Mouse (Mus musculus) liver, postnatal 0 days (tissue): ENCODE measurements around the gene Scn10a. TPM values are rescaled to one million over a fixed set of nuclear protein-coding genes. Genes with fewer than 3 reads are reported as not detected.
A peak's percentile ranks its signal among the peaks of the same experiment; 100 is the strongest.

Experiments
- ATAC-seq: fragments of 200-750 bp; cut with Nextera tagmentation; 2 replicates; pipeline ENCODE4 v1.8.0; 2017; ENCODE audit warnings: mild to moderate bottlenecking, moderate library complexity
- DNase-seq: peaks from one replicate; pipeline ENCODE4 v3.0.0-alpha.2; 2016
- H3K27ac ChIP-seq: fragments of 300-500 bp; sonication (generic); 2 replicates; pipeline ENCODE4 v1.5.1; 2014; ENCODE audit warnings: antibody characterized with exemption, moderate library complexity, mild to moderate bottlenecking, low read depth
- H3K27me3 ChIP-seq: fragments of 300-500 bp; sonication (generic); 2 replicates; pipeline ENCODE4 v1.6.1; 2014; ENCODE audit warnings: low read length, control low read depth, mixed read lengths; ENCODE audit not compliant: insufficient read depth
- H3K36me3 ChIP-seq: fragments of 300-500 bp; sonication (generic); replicated peaks from 2 replicates; pipeline ENCODE4 v1.6.1; 2014; ENCODE audit warnings: mild to moderate bottlenecking, control low read depth, low read length, moderate library complexity, mixed read lengths; ENCODE audit not compliant: insufficient read depth
- H3K4me1 ChIP-seq: fragments of 300-500 bp; sonication (generic); 2 replicates; pipeline ENCODE4 v1.6.1; 2014; ENCODE audit warnings: antibody characterized with exemption, mild to moderate bottlenecking, control low read depth; ENCODE audit not compliant: insufficient read depth
- H3K4me2 ChIP-seq: fragments of 300-500 bp; sonication (generic); 2 replicates; pipeline ENCODE4 v1.6.1; 2014; ENCODE audit warnings: low read depth, mild to moderate bottlenecking, low read length, moderate library complexity, mixed read lengths
- H3K4me3 ChIP-seq: fragments of 300-500 bp; sonication (generic); 2 replicates; pipeline ENCODE4 v1.5.1; 2014; ENCODE audit warnings: low read depth, low read length
- H3K9ac ChIP-seq: fragments of 300-500 bp; sonication (generic); replicated peaks from 2 replicates; pipeline ENCODE4 v1.6.1; 2014; ENCODE audit warnings: mild to moderate bottlenecking, moderate library complexity
- H3K9me3 ChIP-seq: fragments of 300-500 bp; sonication (generic); 2 replicates; pipeline ENCODE4 v1.6.1; 2016; ENCODE audit warnings: mild to moderate bottlenecking, control low read depth, low read length, mixed read lengths
- CTCF ChIP-seq: sonication (generic); IDR thresholded peaks from 2 replicates; pipeline ENCODE4 v1.5.1; 2016; ENCODE audit warnings: antibody characterized with exemption, low read depth
- EP300 ChIP-seq: IDR thresholded peaks from 2 replicates; pipeline ENCODE4 v1.6.1; 2016; ENCODE audit warnings: antibody characterized with exemption, low read depth, mild to moderate bottlenecking
- WGBS: fragments of 180-500 bp; shearing (Covaris S2); extraction: QIAGEN DNeasy Blood & Tissue Kit; methylation state at CpG from one replicate; pipeline ENCODE4 v1.1.7; 2014; ENCODE audit not compliant: insufficient replicate concordance; 5-methylcytosine and 5-hydroxymethylcytosine counted together
- polyA plus RNA-seq: library from polyadenylated mRNA; unstranded; fragments of >200 nt; fragmentation: Nextera tagmentation; extraction: Ambion mirVana; gene quantifications from 2 replicates; pipeline ENCODE4 v1.2.1, GENCODE M21; 2015

The Scn10a gene
- polyA plus RNA-seq, 1 experiment from 2014 or later = 0.04 TPM

DNA sequence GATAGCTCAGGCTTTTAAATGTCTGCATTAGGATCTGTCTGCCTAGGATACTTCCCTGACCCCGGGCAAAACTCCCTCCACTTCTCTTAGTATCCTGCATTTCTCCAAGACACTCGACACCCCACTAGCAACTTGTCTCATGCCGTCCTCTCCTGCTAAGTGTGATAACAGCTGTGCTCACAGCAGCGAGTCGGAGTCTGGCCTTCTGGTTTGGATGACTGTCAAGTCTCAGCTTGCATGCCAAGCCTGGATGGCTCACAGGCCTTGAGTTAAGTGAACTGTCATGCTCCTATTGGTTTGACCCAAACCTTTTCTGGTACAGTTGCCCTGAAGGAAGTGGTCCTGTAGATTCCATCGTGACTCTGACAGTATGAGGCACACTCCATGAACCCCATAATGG, 63.0 kb downstream of the Scn10a start:
- H3K27ac ChIP-seq = no peak overlapping the region
- H3K4me3 ChIP-seq = no peak overlapping the region
- no peak overlapping the region for H3K9ac ChIP-seq
- H3K4me2 ChIP-seq = no peak overlapping the region
- no peaks in the 10 kb centered on the region for H3K4me1 ChIP-seq
- no peaks in the 10 kb centered on the region for H3K36me3 ChIP-seq
- no peaks in the 10 kb centered on the region for H3K9me3 ChIP-seq
- TF ChIP-seq EP300 (no peak), CTCF (no peak)
- WGBS = 57% methylated on average over 6 of the region's 6 CpGs
- DNase-seq (no peak), ATAC-seq (no peak)
- H3K27me3 ChIP-seq = no peaks in the 10 kb centered on the region

- DNase-seq (no peak), ATAC-seq (no peak)
- H3K9me3 ChIP-seq = no peaks in the 10 kb centered on the region
- H3K27ac ChIP-seq = no peak overlapping the region
- no peaks in the 10 kb centered on the region for H3K36me3 ChIP-seq
- 43% methylated on average over 5 of the region's 5 CpGs for WGBS
- H3K4me3 ChIP-seq = no peak overlapping the region
- no peak overlapping the region for H3K4me2 ChIP-seq
- H3K4me1 ChIP-seq = no peaks in the 10 kb centered on the region
- no peak overlapping the region for H3K9ac ChIP-seq
- H3K27me3 ChIP-seq = no peaks in the 10 kb centered on the region
- TF ChIP-seq CTCF = no peak
- TF ChIP-seq EP300 = no peak
Measured at GRCm38 (mm10) chr9:119653758-119654157, 65.4 kb downstream of the Scn10a start.

- H3K4me3 ChIP-seq = no peak overlapping the region
- ATAC-seq (no peak), DNase-seq (peak; percentile 78)
- no peaks in the 10 kb centered on the region for H3K4me1 ChIP-seq
- TF ChIP-seq CTCF = peak; percentile 79
- no peak for TF ChIP-seq EP300
- no peak overlapping the region for H3K4me2 ChIP-seq
- no peaks in the 10 kb centered on the region for H3K36me3 ChIP-seq
- H3K9ac ChIP-seq = no peak overlapping the region
- H3K27ac ChIP-seq = no peak overlapping the region
- H3K27me3 ChIP-seq = no peaks in the 10 kb centered on the region
- WGBS = 57% methylated on average over 8 of the region's 8 CpGs
- no peaks in the 10 kb centered on the region for H3K9me3 ChIP-seq
Measured at GRCm38 (mm10) chr9:119646942-119647547, 72.1 kb downstream of the Scn10a start.

GRCm38 (mm10) chr9:119641985-119642384, 77.1 kb downstream of the Scn10a start:
- no peak for ATAC-seq
- no peaks in the 10 kb centered on the region for H3K27me3 ChIP-seq
- no peak overlapping the region for H3K4me2 ChIP-seq
- no peak overlapping the region for H3K9ac ChIP-seq
- H3K27ac ChIP-seq = no peak overlapping the region
- no peaks in the 10 kb centered on the region for H3K36me3 ChIP-seq
- TF ChIP-seq CTCF = no peak
- no peak for TF ChIP-seq EP300
- no peak overlapping the region for H3K4me3 ChIP-seq
- H3K9me3 ChIP-seq = no peaks in the 10 kb centered on the region
- no peaks in the 10 kb centered on the region for H3K4me1 ChIP-seq
- no peak for DNase-seq
- 80% methylated on average over 6 of the region's 6 CpGs for WGBS

GRCm38 (mm10) chr9:119634216-119634843, 84.8 kb downstream of the Scn10a start:
- Histone ChIP-seq H3K4me1 (no peaks in the 10 kb centered on the region), H3K4me3 (no peak overlapping the region), H3K9me3 (no peaks in the 10 kb centered on the region), H3K9ac (no peak overlapping the region), H3K36me3 (no peaks in the 10 kb centered on the region), H3K4me2 (no peak overlapping the region), H3K27me3 (no peaks in the 10 kb centered on the region), H3K27ac (no peak overlapping the region)
- DNase-seq (no peak), ATAC-seq (no peak)
- WGBS = 48% methylated on average over 11 of the region's 11 CpGs
- TF ChIP-seq EP300 (no peak), CTCF (no peak)

- DNase-seq (no peak), ATAC-seq (no peak)
- Histone ChIP-seq H3K27me3 (0 out of 2 replicates have a peak, but pooled peaks cover 4% of the 10 kb centered on the region), H3K4me2 (no peak overlapping the region), H3K9me3 (no peaks in the 10 kb centered on the region), H3K4me3 (no peak overlapping the region), H3K9ac (no peak overlapping the region), H3K27ac (no peak overlapping the region), H3K36me3 (no peaks in the 10 kb centered on the region), H3K4me1 (no peaks in the 10 kb centered on the region)
- TF ChIP-seq CTCF (no peak), EP300 (no peak)
- 75% methylated on average over 5 of the region's 5 CpGs for WGBS
Measured at GRCm38 (mm10) chr9:119633475-119633874, 85.6 kb downstream of the Scn10a start.

DNA sequence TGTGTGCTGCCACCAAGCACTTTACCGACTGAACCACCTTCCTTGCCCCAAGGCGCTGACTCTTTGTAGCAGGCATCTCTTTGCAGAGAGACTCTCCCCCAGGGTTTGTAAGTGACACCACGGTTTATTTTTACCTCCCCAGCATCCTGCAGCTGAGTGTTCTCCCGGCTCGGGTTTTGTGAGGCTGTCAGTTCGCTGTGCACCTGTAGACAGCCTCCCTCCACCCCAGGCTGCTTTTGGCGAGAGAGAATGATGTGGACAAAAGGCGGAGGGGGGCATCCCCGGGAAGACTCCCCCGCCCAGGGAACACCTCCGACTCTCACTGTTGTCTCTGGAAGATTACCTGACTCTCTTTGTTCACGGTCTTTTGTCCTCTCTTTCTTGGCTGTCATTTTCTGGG, 86.3 kb downstream of the Scn10a start:
- Histone ChIP-seq H3K4me3 (no peak overlapping the region), H3K4me1 (no peaks in the 10 kb centered on the region), H3K27ac (no peak overlapping the region), H3K9ac (no peak overlapping the region), H3K27me3 (0 out of 2 replicates have a peak, but pooled peaks cover 4% of the 10 kb centered on the region), H3K9me3 (no peaks in the 10 kb centered on the region), H3K36me3 (no peaks in the 10 kb centered on the region), H3K4me2 (no peak overlapping the region)
- DNase-seq (no peak), ATAC-seq (no peak)
- TF ChIP-seq CTCF = no peak
- TF ChIP-seq EP300 = no peak
- 50% methylated on average over 12 of the region's 12 CpGs for WGBS
